Mouse (Mus musculus) liver, embryonic 12.5 days (tissue): ENCODE measurements around the gene Asdurf. TPM values are rescaled to one million over a fixed set of nuclear protein-coding genes. Genes with fewer than 3 reads are reported as not detected.
A peak's percentile ranks its signal among the peaks of the same experiment; 100 is the strongest.

ENCODE experiments used
- ATAC-seq: fragments of 200-750 bp; cut with Nextera tagmentation; 2 replicates; pipeline ENCODE4 v1.8.0; 2017; ENCODE audit warnings: moderate number of reproducible peaks, mild to moderate bottlenecking, moderate library complexity
- H3K27ac ChIP-seq: fragments of 300-500 bp; sonication (generic); 2 replicates; pipeline ENCODE4 v1.5.1; 2016; ENCODE audit warnings: mild to moderate bottlenecking
- H3K27me3 ChIP-seq: fragments of 300-500 bp; sonication (generic); replicated peaks from 2 replicates; pipeline ENCODE4 v1.6.1; 2016; ENCODE audit warnings: mild to moderate bottlenecking, moderate library complexity
- H3K36me3 ChIP-seq: fragments of 300-500 bp; sonication (generic); 2 replicates; pipeline ENCODE4 v1.6.1; 2016; ENCODE audit warnings: mild to moderate bottlenecking, moderate library complexity
- H3K4me1 ChIP-seq: fragments of 300-500 bp; sonication (generic); 2 replicates; pipeline ENCODE4 v1.6.1; 2016
- H3K4me2 ChIP-seq: fragments of 300-500 bp; sonication (generic); 2 replicates; pipeline ENCODE4 v1.6.1; 2016; ENCODE audit warnings: mild to moderate bottlenecking, moderate library complexity
- H3K4me3 ChIP-seq: fragments of 300-500 bp; sonication (generic); 2 replicates; pipeline ENCODE4 v1.5.1; 2016; ENCODE audit warnings: mild to moderate bottlenecking, moderate library complexity
- H3K9ac ChIP-seq: fragments of 300-500 bp; sonication (generic); 2 replicates; pipeline ENCODE4 v1.6.1; 2016; ENCODE audit warnings: mild to moderate bottlenecking, moderate library complexity
- H3K9me3 ChIP-seq: fragments of 300-500 bp; sonication (generic); replicated peaks from 2 replicates; pipeline ENCODE4 v1.6.1; 2016; ENCODE audit warnings: mild to moderate bottlenecking, moderate library complexity
- WGBS: fragments of 180-500 bp; shearing (Covaris S2); methylation state at CpG from one replicate; pipeline ENCODE4 v1.1.7; 2016; ENCODE audit not compliant: insufficient replicate concordance; 5-methylcytosine and 5-hydroxymethylcytosine counted together
- polyA plus RNA-seq: library from polyadenylated mRNA; unstranded; fragments of >200 nt; fragmentation: Nextera tagmentation; extraction: Ambion mirVana; gene quantifications from 2 replicates; pipeline ENCODE4 v1.2.1, GENCODE M21; 2016

Asdurf gene
- polyA plus RNA-seq, 1 experiment from 2014 or later = not detected

DNA sequence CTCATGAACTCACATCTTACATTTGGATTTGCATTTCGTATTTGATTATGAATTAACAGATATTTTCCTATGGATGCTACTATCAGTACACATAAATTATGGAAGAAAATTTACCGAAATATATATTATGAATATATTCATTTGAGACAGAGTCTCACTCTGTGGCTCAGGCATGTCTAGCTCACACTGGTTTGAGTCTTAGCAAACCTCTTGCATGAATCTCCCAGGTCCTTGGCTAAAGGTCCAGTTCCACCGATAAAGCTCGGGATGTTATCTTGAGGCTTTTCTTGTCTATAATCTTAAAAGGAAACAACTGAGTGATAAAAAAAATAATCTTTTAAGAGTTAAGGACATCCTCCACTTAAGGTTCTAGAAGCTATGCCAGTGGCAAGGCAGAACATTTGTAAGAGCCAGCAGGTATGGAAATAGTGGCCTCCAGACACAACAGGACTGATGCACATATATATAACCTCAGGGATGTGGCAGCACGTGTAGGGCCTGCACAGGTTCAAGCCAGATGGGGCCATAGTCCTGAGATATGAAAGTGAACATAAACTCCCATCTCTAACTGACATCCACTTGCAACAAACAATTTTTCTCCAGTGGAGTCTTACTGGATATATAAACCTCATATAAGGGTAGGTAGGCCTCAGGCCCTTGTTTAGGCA is 27.5 kb downstream of the Asdurf start:
- 83% methylated on average over 5 of the region's 5 CpGs for WGBS
- Histone ChIP-seq H3K9ac (no peak overlapping the region), H3K4me2 (no peak overlapping the region), H3K36me3 (peaks cover 33% of the 10 kb centered on the region), H3K27ac (no peak overlapping the region), H3K4me1 (peaks cover 18% of the 10 kb centered on the region), H3K9me3 (no peaks in the 10 kb centered on the region), H3K4me3 (no peak overlapping the region), H3K27me3 (no peaks in the 10 kb centered on the region)
- ATAC-seq = no peak

DNA sequence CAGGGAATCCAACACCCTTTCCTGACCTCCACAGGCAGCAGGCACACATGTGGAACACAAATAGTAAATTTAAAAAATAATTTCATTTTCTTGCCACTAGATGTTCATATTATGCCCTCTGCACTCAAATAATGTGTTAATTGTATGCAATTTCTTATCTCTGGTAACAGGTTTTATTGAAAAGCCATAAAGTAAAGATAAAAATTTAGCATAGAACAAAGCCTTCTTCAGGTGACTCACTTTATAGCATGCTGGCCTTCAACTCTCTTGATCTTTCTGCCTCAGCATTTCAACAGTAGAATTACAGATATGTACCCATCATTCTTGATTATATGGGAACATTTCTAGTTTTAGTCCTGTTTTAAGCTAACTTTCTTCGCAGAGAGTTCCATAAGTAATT is 28.1 kb downstream of the Asdurf start:
- Histone ChIP-seq H3K4me2 (no peak overlapping the region), H3K4me1 (peaks cover 18% of the 10 kb centered on the region), H3K9ac (no peak overlapping the region), H3K9me3 (no peaks in the 10 kb centered on the region), H3K4me3 (no peak overlapping the region), H3K27me3 (no peaks in the 10 kb centered on the region), H3K27ac (no peak overlapping the region), H3K36me3 (peaks cover 34% of the 10 kb centered on the region)
- no peak for ATAC-seq
- WGBS = 91% methylated on average over 1 of the region's 1 CpGs

DNA sequence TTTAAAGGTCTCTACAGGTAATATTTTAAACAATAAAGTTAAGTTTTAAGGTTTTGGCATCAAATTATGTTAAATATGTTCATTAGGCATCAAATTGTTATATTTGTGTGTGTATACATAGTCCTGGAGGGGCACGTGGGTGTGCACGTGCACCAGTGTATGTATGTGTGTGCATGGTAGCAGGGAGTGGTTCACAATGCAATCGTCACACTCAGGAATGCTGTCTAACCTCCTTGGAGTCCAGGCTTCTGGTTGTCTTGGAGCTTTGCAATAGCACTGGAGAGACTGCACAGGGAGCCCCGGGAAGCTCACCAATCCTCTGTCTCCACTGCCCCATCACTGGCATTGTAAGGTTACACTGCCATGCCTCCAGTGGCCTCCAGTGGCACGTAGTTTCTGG is 29.2 kb downstream of the Asdurf start:
- Histone ChIP-seq H3K36me3 (peaks cover 38% of the 10 kb centered on the region), H3K4me3 (no peak overlapping the region), H3K27me3 (no peaks in the 10 kb centered on the region), H3K4me1 (peaks cover 18% of the 10 kb centered on the region), H3K9ac (no peak overlapping the region), H3K4me2 (no peak overlapping the region), H3K27ac (no peak overlapping the region), H3K9me3 (no peaks in the 10 kb centered on the region)
- 85% methylated on average over 5 of the region's 5 CpGs for WGBS
- no peak for ATAC-seq

DNA sequence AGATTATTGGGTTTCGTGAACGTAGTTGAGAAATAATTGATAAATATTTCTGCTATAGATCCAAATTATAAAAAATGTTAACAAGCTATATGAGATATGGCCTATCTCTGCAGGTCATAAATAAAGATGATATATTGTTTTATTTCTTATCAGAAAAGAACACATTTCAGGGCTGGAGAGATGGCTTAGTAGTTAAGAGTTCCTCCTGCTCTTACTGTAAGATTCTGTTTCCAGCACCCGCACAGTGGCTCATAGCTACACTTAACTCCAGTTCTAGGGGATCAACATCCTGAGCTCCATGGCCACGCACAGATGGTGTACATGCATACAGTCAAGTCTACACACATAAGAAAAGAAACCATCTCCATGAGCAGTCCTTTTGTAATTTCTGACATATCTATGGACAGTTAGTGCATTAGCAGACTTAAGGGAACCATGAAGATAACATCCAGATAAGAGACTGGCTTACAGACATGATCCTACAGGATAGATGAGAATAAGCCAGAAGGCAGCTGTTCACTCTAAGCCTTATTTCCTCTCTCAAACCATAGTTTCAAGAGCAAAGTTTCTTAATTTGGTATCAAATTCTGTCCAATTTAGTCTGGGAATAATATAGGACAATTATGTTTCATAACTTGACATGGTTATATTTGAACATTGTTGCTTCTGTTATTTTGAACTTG is 30.6 kb downstream of the Asdurf start:
- 83% methylated on average over 4 of the region's 4 CpGs for WGBS
- H3K9ac ChIP-seq = no peak overlapping the region
- peak; percentile 60; the same call in 1 of the 2 replicates for ATAC-seq
- no peaks in the 10 kb centered on the region for H3K9me3 ChIP-seq
- H3K27ac ChIP-seq = no peak overlapping the region
- H3K27me3 ChIP-seq = no peaks in the 10 kb centered on the region
- H3K36me3 ChIP-seq = peaks cover 50% of the 10 kb centered on the region
- H3K4me2 ChIP-seq = no peak overlapping the region
- no peak overlapping the region for H3K4me3 ChIP-seq
- H3K4me1 ChIP-seq = peaks cover 18% of the 10 kb centered on the region

DNA sequence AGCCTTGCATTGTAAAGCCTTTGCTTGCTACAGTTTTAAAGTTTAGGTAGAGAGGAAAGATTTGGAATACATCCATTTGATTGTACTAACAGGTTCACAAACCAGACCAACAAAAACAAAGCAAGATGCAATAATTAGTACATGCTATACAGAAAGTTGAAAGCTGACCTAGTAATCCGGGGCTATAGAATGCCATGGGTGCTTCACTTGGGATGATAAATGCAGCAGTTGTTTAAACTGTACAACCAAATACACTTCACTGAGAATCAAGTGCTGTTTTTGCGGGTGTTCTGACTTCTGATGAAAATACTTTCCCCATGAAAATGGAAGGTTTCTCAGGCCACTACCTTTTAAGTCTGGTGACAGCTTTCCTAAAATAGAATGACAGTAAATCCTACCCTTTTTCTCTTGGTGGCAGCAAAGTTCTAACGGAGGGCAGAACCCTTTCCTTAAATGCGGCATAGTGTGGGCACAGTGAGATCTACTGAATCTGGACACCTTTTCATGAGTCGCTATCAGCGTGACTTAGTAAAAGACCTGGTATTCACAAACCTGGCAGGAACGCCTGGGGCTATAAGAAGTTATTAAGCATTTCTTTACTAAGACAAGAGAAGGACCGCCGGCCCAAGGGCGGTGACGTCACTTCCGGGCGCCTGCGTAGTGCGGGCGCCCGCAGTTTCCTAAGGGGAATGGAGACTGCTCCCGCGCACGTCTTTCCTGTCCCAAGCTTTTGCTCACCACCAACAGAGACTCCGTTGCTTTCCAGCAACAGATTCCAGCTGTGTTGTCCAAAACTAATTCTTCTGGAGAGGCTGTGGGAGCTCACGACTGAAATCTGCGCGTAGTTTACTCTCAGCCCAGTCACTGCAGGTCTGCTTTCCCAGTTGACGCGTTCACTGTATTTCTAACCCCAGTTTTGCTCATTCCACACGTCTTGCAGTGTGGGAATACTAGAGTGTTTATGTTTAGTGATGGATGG is 39.1 kb downstream of the Asdurf start, which contains the start of gene Osgepl1:
Gene Osgepl1 (plus strand): TSS at position 636 of the 979 bp plus-strand sequence.
- 4% methylated on average over 27 of the region's 27 CpGs for WGBS
- Histone ChIP-seq H3K9ac (peak within 1 kb of the TSS; percentile 83), H3K4me2 (peak within 1 kb of the TSS; percentile 72), H3K4me3 (peak within 1 kb of the TSS; percentile 78), H3K4me1 (peaks cover 9% of the 10 kb centered on the region; the same call in 1 of the 2 replicates), H3K27ac (peak within 1 kb of the TSS; percentile 85), H3K27me3 (no peaks in the 10 kb centered on the region), H3K9me3 (no peaks in the 10 kb centered on the region), H3K36me3 (peaks cover 47% of the 10 kb centered on the region)
- ATAC-seq = peak; percentile 97

DNA sequence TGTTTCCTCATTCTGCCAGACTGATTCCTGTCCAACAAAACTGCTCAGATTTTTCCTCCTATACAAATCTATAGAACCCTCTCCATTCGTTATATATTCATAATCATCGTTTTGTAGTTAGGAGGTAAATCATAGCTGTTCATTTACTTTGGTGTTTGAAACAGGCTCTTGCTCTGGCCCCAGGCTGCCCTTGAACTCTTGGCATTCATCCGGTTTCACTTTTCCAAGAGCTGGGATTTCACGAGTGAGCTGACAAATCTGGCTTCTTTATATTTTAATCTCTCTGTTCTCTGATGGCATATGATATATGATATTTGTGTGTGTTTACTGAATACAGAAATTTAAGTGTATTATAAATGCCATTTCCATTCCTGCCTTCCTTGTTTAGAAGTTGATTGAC is 51.9 kb downstream of the Asdurf start:
- Histone ChIP-seq H3K9me3 (no peaks in the 10 kb centered on the region), H3K27ac (no peak overlapping the region), H3K9ac (no peak overlapping the region), H3K36me3 (peaks cover 44% of the 10 kb centered on the region), H3K4me1 (peaks cover 22% of the 10 kb centered on the region), H3K27me3 (no peaks in the 10 kb centered on the region), H3K4me3 (no peak overlapping the region), H3K4me2 (no peak overlapping the region)
- ATAC-seq = no peak
- WGBS = 87% methylated on average over 4 of the region's 4 CpGs

Other genes starting within 250 kb of the Asdurf start
- gene 1700019A02Rik, start 165.0 kb downstream of the Asdurf start, polyA plus RNA-seq = not detected in 2 replicates
- gene Pms1, start 55.6 kb downstream of the Asdurf start, polyA plus RNA-seq = 14.9 and 15.2 TPM in 2 replicates
- gene Ormdl1, start 55.5 kb downstream of the Asdurf start, polyA plus RNA-seq = 31.8 and 33.0 TPM in 2 replicates
- not detected in 2 replicates for gene Gm28778, start 55.5 kb downstream of the Asdurf start, polyA plus RNA-seq
- gene Osgepl1, start 39.0 kb downstream of the Asdurf start, polyA plus RNA-seq = 25.6 and 26.1 TPM in 2 replicates
- 0.33 and 0.36 TPM in 2 replicates for gene Gm28551, start within 50 bp of the Asdurf start, polyA plus RNA-seq
- 68.4 and 69.0 TPM in 2 replicates for gene Asnsd1, start 133 bp upstream of the Asdurf start, polyA plus RNA-seq